Comparison of ENCODE assay signal across 21 mouse cellular contexts in genomic region chr9:8733485-8733884, GRCm38 (mm10).
DNase-seq lines count a peak whose midpoint lies in the region; TF ChIP-seq lines count a peak whose summit lies in the region.
"Had no signal": no experiment of that assay in that cellular context is flagged by ENCODE, and none has a peak within 500 bp of the region (broad histone marks: within the 10 kb centered on the region; RNA-seq: fewer than 3 reads in every experiment).

No protein-coding gene starts in this region.

- no peaks in the 10 kb centered on the region for H3K9me3 ChIP-seq in ES-E14 (ENCODE audit: control insufficient read depth, insufficient read depth, low read depth, low read length)
- H3K9me3 ChIP-seq: forebrain, embryonic 10.5 days; forebrain, embryonic 13.5 days; G1E; hindbrain, embryonic 12.5 days; hindbrain, embryonic 15.5 days had no signal

- H3K36me3 ChIP-seq in ES-E14 (ENCODE audit: control insufficient read depth, insufficient read depth, low read length, poor library complexity, severe bottlenecking) = no peaks in the 10 kb centered on the region
- H3K36me3 ChIP-seq: forebrain, embryonic 10.5 days; G1E; hindbrain, embryonic 12.5 days; hindbrain, embryonic 15.5 days had no signal

- H3K4me1 ChIP-seq in ES-E14 (ENCODE audit: control insufficient read depth in 2 of 2, insufficient read depth in 2 of 2, low read length in 2 of 2, poor library complexity in 1 of 2) = 0 out of 4 replicates have a peak, but pooled peaks cover 0 to 4% of the 10 kb centered on the region in 2 experiments
- H3K4me1 ChIP-seq: forebrain, embryonic 13.5 days; hindbrain, embryonic 12.5 days; hindbrain, embryonic 15.5 days had no signal

- DNase-seq in adrenal gland, postnatal 36 days = peak; percentile 16 to 20
- no peak for DNase-seq in adrenal gland, postnatal 10 days
- DNase-seq in ES-E14 (ENCODE audit: low read depth, low spot score) (peak; percentile 49), R1 (ENCODE audit: low read depth, low spot score) (peak; percentile 25)
- peak; percentile 3 for DNase-seq in brain, embryonic 14.5 days (ENCODE audit: low read depth)
- no peak for DNase-seq in embryo, embryonic 9.5 days (ENCODE audit: extremely low spot score)
- no peak for DNase-seq in natural killer cell, adult 2 months (ENCODE audit: low spot score in 2 of 2)
- DNase-seq: cerebellum, adult 11-12 months; cerebellum, adult 8-10 months; cerebellum, postnatal 10 days; cerebellum, postnatal 36 days; embryo, embryonic 11 days; gastrocnemius, adult 2 months; gastrocnemius, postnatal 14 days; heart, adult 11 months; kidney, adult 2 months had no signal

- no peak overlapping the region for H3K27ac ChIP-seq in ES-E14 (ENCODE audit: insufficient read depth, low read depth, low read length, poor library complexity, severe bottlenecking)
- H3K27ac ChIP-seq: forebrain, embryonic 10.5 days; forebrain, embryonic 13.5 days; gastrocnemius, adult 2 months; hindbrain, embryonic 12.5 days; hindbrain, embryonic 15.5 days had no signal

- TF ChIP-seq CTCF in brain, embryonic 14.5 days (IDR thresholded peaks at IDR 0.05; ENCODE audit: borderline replicate concordance, extremely low read depth, insufficient read depth, insufficient read length) = no peak

- no peak overlapping the region for H3K9ac ChIP-seq in ES-E14 (ENCODE audit: insufficient read depth, low read depth, low read length, poor library complexity, severe bottlenecking)
- H3K9ac ChIP-seq: forebrain, embryonic 13.5 days; hindbrain, embryonic 12.5 days; hindbrain, embryonic 15.5 days had no signal

- TF ChIP-seq POLR2A in brain, embryonic 14.5 days (IDR thresholded peaks at IDR 0.05; ENCODE audit: borderline replicate concordance, extremely low read depth, insufficient read depth, insufficient read length, poor library complexity, severe bottlenecking) = no peak

- no peak overlapping the region for H3K4me3 ChIP-seq in ES-E14 (ENCODE audit: insufficient read depth in 1 of 2, low read depth in 1 of 2, low read length in 2 of 2, poor library complexity in 1 of 2, severe bottlenecking in 1 of 2)
- H3K4me3 ChIP-seq: forebrain, embryonic 10.5 days; forebrain, embryonic 13.5 days; gastrocnemius, adult 2 months; hindbrain, embryonic 12.5 days; hindbrain, embryonic 15.5 days had no signal

- in situ Hi-C loops in ES-E14 (cut with MboI; ENCODE audit: low sequenced_read_pairs in 2 of 2, unreplicated experiment in 2 of 2) = no loop called here

TF ChIP-seq in ES-E14, 5 proteins besides CTCF, POLR2A, EP300 and RAD21:
- TF ChIP-seq MAFK (IDR thresholded peaks at IDR 0.05; ENCODE audit: insufficient read depth, low read depth, low read length) (no peak), CHD2 (IDR thresholded peaks at IDR 0.05; ENCODE audit: low read depth, low read length) (no peak), ZC3H11A (IDR thresholded peaks at IDR 0.05; ENCODE audit: borderline replicate concordance, low read depth, low read length) (no peak), HCFC1 (IDR thresholded peaks at IDR 0.05; ENCODE audit: borderline replicate concordance, insufficient read depth, low read length) (no peak), ZNF384 (IDR thresholded peaks at IDR 0.05; ENCODE audit: low read depth, low read length) (no peak)

Comparison
In these comparisons a context has a peak if more than half of its experiments do, and no peak if none do; other contexts are left out.
1. DNase-seq: peak in adrenal gland, postnatal 36 days (2 of 2), ES-E14 (single experiment), R1 (single experiment) and brain, embryonic 14.5 days (single experiment); none in adrenal gland, postnatal 10 days (single experiment), embryo, embryonic 9.5 days (single experiment) and natural killer cell, adult 2 months (0 of 2).